Mouse (Mus musculus) midbrain, embryonic 15.5 days (tissue): ENCODE data around the gene Ahdc1. TPM values are rescaled to one million over a fixed set of nuclear protein-coding genes. Genes with fewer than 3 reads are reported as not detected.
"Not testable (repeated sequence)": the region's sequence is repeated elsewhere in the genome, so short reads cannot be mapped to it uniquely, and the experiment has no call there.

Source experiments
- ATAC-seq: fragments of 200-750 bp; cut with Nextera tagmentation; replicated peaks from 2 replicates; pipeline ENCODE4 v1.8.0; 2017; ENCODE audit warnings: moderate TSS enrichment
- H3K27ac ChIP-seq: fragments of 300-500 bp; sonication (generic); 2 replicates; pipeline ENCODE4 v1.5.1; 2015; ENCODE audit warnings: mild to moderate bottlenecking, inconsistent platforms
- H3K27me3 ChIP-seq: fragments of 300-500 bp; sonication (generic); replicated peaks from 2 replicates; pipeline ENCODE4 v1.6.1; 2015; ENCODE audit warnings: inconsistent platforms
- H3K36me3 ChIP-seq: fragments of 300-500 bp; sonication (generic); replicated peaks from 2 replicates; pipeline ENCODE4 v1.6.1; 2015; ENCODE audit warnings: inconsistent platforms
- H3K4me1 ChIP-seq: fragments of 300-500 bp; sonication (generic); 2 replicates; pipeline ENCODE4 v1.6.1; 2015; ENCODE audit warnings: inconsistent platforms
- H3K4me2 ChIP-seq: fragments of 300-500 bp; sonication (generic); 2 replicates; pipeline ENCODE4 v1.6.1; 2015; ENCODE audit warnings: inconsistent platforms, mild to moderate bottlenecking, moderate library complexity
- H3K4me3 ChIP-seq: fragments of 300-500 bp; sonication (generic); 2 replicates; pipeline ENCODE4 v1.5.1; 2015; ENCODE audit warnings: mild to moderate bottlenecking, inconsistent platforms
- H3K9ac ChIP-seq: fragments of 300-500 bp; sonication (generic); 2 replicates; pipeline ENCODE4 v1.6.1; 2015; ENCODE audit warnings: mild to moderate bottlenecking, inconsistent platforms
- H3K9me3 ChIP-seq: fragments of 300-500 bp; sonication (generic); 2 replicates; pipeline ENCODE4 v1.6.1; 2016; ENCODE audit warnings: inconsistent platforms
- WGBS: fragments of 180-500 bp; shearing (Covaris S2); methylation state at CpG from one replicate; pipeline ENCODE4 v1.1.7; 2015; ENCODE audit warnings: mixed read lengths; 5-methylcytosine and 5-hydroxymethylcytosine counted together
- polyA plus RNA-seq: library from polyadenylated mRNA; unstranded; fragments of >200 nt; fragmentation: Nextera tagmentation; extraction: Ambion mirVana; gene quantifications from 2 replicates; pipeline ENCODE4 v1.2.1, GENCODE M21; 2015

Ahdc1 gene
- polyA plus RNA-seq, 1 experiment from 2014 or later, result 14.4 TPM

GRCm38 (mm10) chr4:133003316-133004018 lies 7.6 kb upstream of the Ahdc1 start:
- Histone ChIP-seq H3K4me1 (peaks cover 14% of the 10 kb centered on the region), H3K4me3 (no peak overlapping the region), H3K27me3 (no peaks in the 10 kb centered on the region), H3K9me3 (no peaks in the 10 kb centered on the region), H3K36me3 (no peaks in the 10 kb centered on the region), H3K4me2 (no peak overlapping the region), H3K27ac (peak overlapping the region; percentile 52; the same call in 1 of the 2 replicates), H3K9ac (no peak overlapping the region)
- WGBS, result 28% methylated on average over 21 of the region's 21 CpGs
- ATAC-seq, result no peak

DNA sequence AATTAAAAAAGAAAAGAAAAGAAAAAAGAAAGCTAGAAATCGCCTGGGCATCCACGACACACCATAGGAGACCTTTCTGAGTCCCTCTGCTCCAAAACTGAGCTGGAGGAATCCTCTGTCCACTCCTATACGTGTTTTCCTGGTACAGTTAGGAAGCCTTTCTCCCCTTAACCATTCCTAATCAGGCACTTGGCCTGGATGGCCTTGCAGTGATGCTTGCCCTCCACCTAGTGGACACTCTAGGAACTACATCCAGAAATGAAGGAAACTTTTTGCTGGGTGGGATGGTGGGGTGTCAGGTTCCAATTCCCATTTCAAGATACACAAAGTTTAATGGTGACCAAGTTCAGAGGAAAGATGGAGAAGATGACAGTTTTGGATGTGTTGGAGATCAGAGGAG lies 5.8 kb upstream of the Ahdc1 start:
- ATAC-seq, result no peak
- H3K4me2 ChIP-seq, result no peak overlapping the region
- H3K4me3 ChIP-seq, result no peak overlapping the region
- H3K4me1 ChIP-seq, result peaks cover 14% of the 10 kb centered on the region
- no peak overlapping the region for H3K9ac ChIP-seq
- no peak overlapping the region for H3K27ac ChIP-seq
- 4% methylated on average over 3 of the region's 3 CpGs for WGBS
- H3K9me3 ChIP-seq, result no peaks in the 10 kb centered on the region
- no peaks in the 10 kb centered on the region for H3K36me3 ChIP-seq
- 0 out of 2 replicates have a peak, but pooled peaks cover 7% of the 10 kb centered on the region for H3K27me3 ChIP-seq

- H3K36me3 ChIP-seq, H3K9ac ChIP-seq, ATAC-seq, H3K27ac ChIP-seq, H3K4me2 ChIP-seq, H3K4me3 ChIP-seq, H3K9me3 ChIP-seq: not testable (repeated sequence)
- Histone ChIP-seq H3K4me1 (peaks cover 20% of the 10 kb centered on the region), H3K27me3 (peaks cover 14% of the 10 kb centered on the region; the same call in 1 of the 2 replicates)
- WGBS, result 63% methylated on average over 6 of the region's 6 CpGs
These were observed 5.1 kb upstream of the Ahdc1 start for GRCm38 (mm10) chr4:133005885-133006451.

DNA sequence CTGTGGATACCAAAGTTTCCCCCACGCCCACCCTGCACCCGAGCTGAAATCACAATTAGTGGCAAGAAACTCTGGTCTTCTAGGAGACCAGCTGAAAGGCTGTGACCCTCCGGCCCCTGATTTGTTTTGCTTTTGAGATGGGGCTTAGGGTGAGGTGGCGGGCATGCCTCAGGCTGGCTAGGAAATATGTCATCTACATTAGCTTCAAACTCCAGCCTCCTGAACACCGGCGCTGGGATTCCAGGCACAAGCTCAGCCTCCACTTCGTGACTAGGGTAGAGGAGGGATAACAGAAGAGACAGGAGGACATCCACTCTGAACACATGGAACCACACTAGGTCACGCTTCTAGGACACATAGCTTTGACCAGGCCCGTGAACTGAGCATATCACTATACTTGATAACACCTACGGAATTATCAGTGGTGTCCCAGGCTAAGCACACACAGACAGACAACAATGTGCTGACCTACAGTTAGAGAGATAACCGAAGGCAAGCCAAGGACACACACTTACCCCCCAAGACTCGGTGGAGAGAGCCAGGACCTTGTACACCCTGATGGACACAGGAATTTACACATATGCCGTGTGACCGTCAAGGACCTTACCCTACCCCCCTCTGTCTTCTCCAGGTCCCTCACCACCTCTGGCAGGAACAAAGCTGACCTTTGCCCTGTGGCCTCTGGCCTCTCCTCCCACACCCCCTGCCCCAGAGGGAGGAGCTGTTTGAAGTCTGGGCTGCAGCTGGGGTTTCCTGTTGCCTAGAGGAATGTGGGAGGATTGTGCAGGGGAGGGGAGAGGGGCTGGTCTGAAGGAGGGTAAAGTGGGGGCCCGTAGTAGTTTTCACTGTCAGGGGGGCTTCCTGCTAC lies 3.3 kb upstream of the Ahdc1 start:
- H3K4me2 ChIP-seq, result no peak overlapping the region
- no peak overlapping the region for H3K4me3 ChIP-seq
- H3K27ac ChIP-seq, result no peak overlapping the region
- WGBS, result 33% methylated on average over 15 of the region's 15 CpGs
- H3K27me3 ChIP-seq, result peaks cover 15% of the 10 kb centered on the region; the same call in 1 of the 2 replicates
- H3K36me3 ChIP-seq, result no peaks in the 10 kb centered on the region
- H3K9me3 ChIP-seq, result no peaks in the 10 kb centered on the region
- no peak for ATAC-seq
- peaks cover 20% of the 10 kb centered on the region for H3K4me1 ChIP-seq
- H3K9ac ChIP-seq, result no peak overlapping the region

- Histone ChIP-seq H3K27me3 (peaks cover 15% of the 10 kb centered on the region; the same call in 1 of the 2 replicates), H3K36me3 (no peaks in the 10 kb centered on the region), H3K27ac (no peak overlapping the region), H3K9me3 (no peaks in the 10 kb centered on the region), H3K4me3 (no peak overlapping the region), H3K4me1 (peaks cover 19% of the 10 kb centered on the region), H3K9ac (no peak overlapping the region), H3K4me2 (no peak overlapping the region)
- no peak for ATAC-seq
- 2% methylated on average over 4 of the region's 4 CpGs for WGBS
These were observed 1.9 kb upstream of the Ahdc1 start for GRCm38 (mm10) chr4:133009131-133009530.

GRCm38 (mm10) chr4:133009676-133010075 lies 1.4 kb upstream of the Ahdc1 start:
- no peak for ATAC-seq
- H3K4me3 ChIP-seq, result no peak overlapping the region
- H3K4me2 ChIP-seq, result no peak overlapping the region
- peaks cover 25% of the 10 kb centered on the region for H3K4me1 ChIP-seq
- H3K27ac ChIP-seq, result no peak overlapping the region
- H3K9ac ChIP-seq, result no peak overlapping the region
- WGBS, result 72% methylated on average over 5 of the region's 5 CpGs
- no peaks in the 10 kb centered on the region for H3K36me3 ChIP-seq
- H3K9me3 ChIP-seq, result no peaks in the 10 kb centered on the region
- H3K27me3 ChIP-seq, result peaks cover 15% of the 10 kb centered on the region; the same call in 1 of the 2 replicates

DNA sequence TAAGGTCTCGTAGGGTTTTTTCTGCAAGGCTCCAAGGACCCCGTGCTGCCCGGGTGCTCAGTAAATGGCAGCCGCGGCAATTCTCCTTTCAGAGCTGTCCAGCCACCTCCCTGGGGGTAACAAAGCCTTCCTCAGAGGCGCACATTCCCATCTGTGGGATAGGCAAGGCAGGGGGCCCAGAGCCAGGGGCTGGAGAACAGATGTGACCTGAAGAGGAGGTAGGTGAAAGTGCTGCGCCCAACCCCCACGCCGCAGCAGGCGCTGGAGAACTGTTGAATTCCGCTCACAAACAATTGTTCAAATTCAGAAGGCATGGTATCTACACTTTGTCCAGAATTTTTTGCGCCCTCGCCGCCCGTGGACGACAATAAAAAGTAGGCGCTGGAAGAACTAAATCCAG lies 449 bp upstream of the Ahdc1 start:
- Histone ChIP-seq H3K27ac (no peak overlapping the region), H3K27me3 (peaks cover 15% of the 10 kb centered on the region; the same call in 1 of the 2 replicates), H3K36me3 (no peaks in the 10 kb centered on the region), H3K4me2 (peak overlapping the region; percentile 98), H3K4me1 (peaks cover 34% of the 10 kb centered on the region), H3K9me3 (no peaks in the 10 kb centered on the region), H3K4me3 (peak overlapping the region; percentile 99), H3K9ac (no peak overlapping the region)
- WGBS, result under 1% methylated on average over 17 of the region's 17 CpGs
- no peak for ATAC-seq

DNA sequence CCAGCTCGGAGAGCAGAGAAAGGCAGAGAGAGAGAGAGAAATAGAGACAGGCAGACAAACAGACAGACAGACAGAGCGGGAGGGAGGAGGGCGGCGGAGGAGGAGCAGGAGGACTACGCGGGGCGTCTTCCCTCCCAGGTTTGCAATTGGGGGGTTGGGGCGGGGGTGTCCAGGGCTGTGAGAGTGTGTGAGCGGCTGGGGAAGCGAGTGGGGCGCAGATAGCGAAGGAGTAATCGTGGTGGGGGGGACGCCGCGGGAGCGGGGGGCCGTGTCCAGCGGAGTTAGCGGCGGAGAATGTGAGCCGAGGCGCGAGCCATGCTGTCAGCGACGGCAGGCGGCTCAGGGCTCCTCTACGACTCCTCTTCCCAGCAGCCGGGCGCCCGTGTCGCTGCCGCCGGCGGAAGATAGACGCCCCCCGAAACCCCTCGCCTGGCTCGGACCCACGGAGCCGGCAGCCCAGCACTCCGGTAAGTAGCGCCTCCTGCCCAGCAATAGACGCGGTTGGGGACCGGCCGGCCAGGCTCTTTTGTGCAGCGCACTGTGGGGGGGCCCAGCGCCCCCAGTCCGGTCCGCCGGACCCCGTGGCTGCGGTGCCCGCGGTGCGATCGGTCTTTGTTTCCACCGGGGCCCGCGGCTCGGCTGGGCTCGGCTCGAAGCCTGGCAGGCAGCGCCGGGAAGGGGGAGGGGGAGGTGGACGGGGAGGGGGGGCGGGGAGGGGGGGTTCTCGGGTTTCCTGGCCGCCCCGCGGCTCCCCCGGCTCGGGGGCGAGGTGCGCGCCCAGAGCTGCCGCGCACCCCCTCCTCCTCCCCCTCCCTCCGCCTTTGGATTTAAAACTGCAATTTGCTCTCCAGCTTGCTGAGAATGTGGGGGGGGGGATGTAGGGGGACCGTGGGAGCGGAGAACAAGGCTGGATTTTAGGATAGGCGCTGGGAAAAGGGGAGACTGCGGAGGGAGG lies 1.0 kb downstream of the Ahdc1 start:
- Histone ChIP-seq H3K4me2 (peak overlapping the region; percentile 98), H3K4me1 (peaks cover 49% of the 10 kb centered on the region), H3K27me3 (peaks cover 15% of the 10 kb centered on the region; the same call in 1 of the 2 replicates), H3K4me3 (peak overlapping the region; percentile 99), H3K36me3 (no peaks in the 10 kb centered on the region), H3K9ac (peak overlapping the region; percentile 98), H3K9me3 (no peaks in the 10 kb centered on the region), H3K27ac (peak overlapping the region; percentile 96)
- under 1% methylated on average over 63 of the region's 84 CpGs for WGBS
- ATAC-seq, result peak; percentile 12

DNA sequence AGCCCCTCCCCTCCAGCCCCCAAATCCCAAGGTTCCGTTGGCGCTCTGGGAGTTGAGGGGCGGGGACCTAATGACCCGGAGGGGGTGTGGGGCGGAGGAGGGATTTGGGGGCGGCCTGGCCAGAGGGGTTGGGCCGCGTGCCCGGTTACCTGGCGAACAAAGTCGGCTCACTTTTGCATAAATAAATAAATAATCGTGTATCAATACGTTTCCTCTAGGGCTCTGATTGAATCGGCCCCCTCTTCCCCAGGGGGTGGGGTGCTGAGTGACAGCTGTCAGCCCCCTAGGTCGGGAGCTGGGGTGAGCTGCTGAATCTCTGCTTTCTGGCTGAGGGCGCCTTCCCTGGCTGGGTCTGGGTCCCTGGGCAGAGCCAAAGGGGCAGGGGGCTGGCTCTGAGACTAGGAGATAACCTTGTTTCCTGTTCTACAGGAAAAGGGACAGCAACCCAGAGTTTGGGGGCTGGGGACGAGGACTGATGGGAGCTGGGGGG lies 1.8 kb downstream of the Ahdc1 start:
- 0% methylated on average over 17 of the region's 17 CpGs for WGBS
- Histone ChIP-seq H3K9ac (peak overlapping the region; percentile 98), H3K4me2 (peak overlapping the region; percentile 98), H3K36me3 (no peaks in the 10 kb centered on the region), H3K27me3 (peaks cover 15% of the 10 kb centered on the region; the same call in 1 of the 2 replicates), H3K9me3 (no peaks in the 10 kb centered on the region), H3K4me1 (peaks cover 56% of the 10 kb centered on the region), H3K4me3 (peak overlapping the region; percentile 99), H3K27ac (peak overlapping the region; percentile 96)
- ATAC-seq, result no peak

GRCm38 (mm10) chr4:133013266-133013891 lies 2.3 kb downstream of the Ahdc1 start:
- peaks cover 15% of the 10 kb centered on the region; the same call in 1 of the 2 replicates for H3K27me3 ChIP-seq
- H3K9ac ChIP-seq, result peak overlapping the region; percentile 98
- H3K36me3 ChIP-seq, result no peaks in the 10 kb centered on the region
- H3K4me2 ChIP-seq, result peak overlapping the region; percentile 98
- peaks cover 62% of the 10 kb centered on the region for H3K4me1 ChIP-seq
- peak; percentile 24 for ATAC-seq
- WGBS, result 4% methylated on average over 16 of the region's 18 CpGs
- H3K27ac ChIP-seq, result peak overlapping the region; percentile 96
- no peaks in the 10 kb centered on the region for H3K9me3 ChIP-seq
- H3K4me3 ChIP-seq, result peak overlapping the region; percentile 99

- 11% methylated on average over 5 of the region's 5 CpGs for WGBS
- ATAC-seq, result no peak
- Histone ChIP-seq H3K27me3 (peaks cover 15% of the 10 kb centered on the region; the same call in 1 of the 2 replicates), H3K4me3 (peak overlapping the region; percentile 99), H3K9ac (peak overlapping the region; percentile 98), H3K36me3 (no peaks in the 10 kb centered on the region), H3K4me1 (peaks cover 67% of the 10 kb centered on the region), H3K4me2 (peak overlapping the region; percentile 98), H3K27ac (peak overlapping the region; percentile 96; the same call in 1 of the 2 replicates), H3K9me3 (no peaks in the 10 kb centered on the region)
These were observed 3.0 kb downstream of the Ahdc1 start for GRCm38 (mm10) chr4:133014088-133014487.
